Mouse (Mus musculus) testis, adult 2 months (tissue): ENCODE results near the gene Cask.

Source experiments
- CTCF ChIP-seq: fragments of 200-500 bp; IDR thresholded peaks from 2 replicates; pipeline ENCODE4 v1.5.1; 2012; ENCODE audit warnings: low read depth, mild to moderate bottlenecking, inconsistent platforms, low read length, moderate library complexity; ENCODE audit not compliant: control insufficient read depth, insufficient read depth, insufficient replicate concordance
- POLR2A ChIP-seq: fragments of 200-500 bp; IDR thresholded peaks from 2 replicates; pipeline ENCODE4 v1.6.1; 2012; ENCODE audit warnings: low read depth, mild to moderate bottlenecking, inconsistent platforms, low read length, moderate library complexity; ENCODE audit not compliant: control insufficient read depth

DNA sequence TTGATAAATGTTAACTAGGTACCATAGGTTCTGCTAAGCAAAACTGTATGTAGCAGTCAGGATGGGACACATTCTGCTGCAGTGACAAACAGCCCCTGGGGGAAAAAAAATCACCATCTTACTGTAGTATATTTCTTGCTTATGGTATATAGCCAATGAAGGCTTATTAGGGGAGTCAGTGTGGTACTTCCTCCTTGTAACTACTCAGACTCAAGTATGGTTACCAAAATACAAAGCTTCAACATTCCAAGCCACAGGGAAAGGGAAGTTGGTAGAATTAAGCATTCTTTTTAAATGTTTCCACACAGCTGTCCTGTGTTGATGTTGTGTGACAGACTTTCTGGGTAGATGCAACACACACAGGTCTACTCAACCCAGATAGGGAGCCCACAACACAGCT lies 358.2 kb downstream of the Cask start:
- TF ChIP-seq POLR2A (no peak), CTCF (no peak)
